Mouse (Mus musculus) cortical plate, adult 2 months (tissue): Measurements from ENCODE around the gene Slc34a1. TPM values are rescaled to one million over a fixed set of nuclear protein-coding genes. Genes with fewer than 3 reads are reported as not detected.

Source experiments
- H3K27ac ChIP-seq: fragments of 200-500 bp; 2 replicates; pipeline ENCODE4 v1.5.1; 2012; ENCODE audit warnings: low read length, control low read depth, inconsistent platforms; ENCODE audit not compliant: insufficient read depth
- H3K4me1 ChIP-seq: fragments of 200-500 bp; 2 replicates; pipeline ENCODE4 v1.6.1; 2011; ENCODE audit warnings: low read length; ENCODE audit not compliant: control insufficient read depth, insufficient read depth
- H3K4me3 ChIP-seq: fragments of 200-500 bp; 2 replicates; pipeline ENCODE4 v1.5.1; 2011; ENCODE audit warnings: mild to moderate bottlenecking, low read length, control low read depth; ENCODE audit not compliant: insufficient read depth
- CTCF ChIP-seq: fragments of 200-500 bp; IDR thresholded peaks from 2 replicates; pipeline ENCODE4 v1.5.1; 2011; ENCODE audit warnings: mild to moderate bottlenecking, control low read depth, low read length; ENCODE audit not compliant: insufficient read depth; ENCODE audit errors: extremely low read depth
- POLR2A ChIP-seq: fragments of 200-500 bp; IDR thresholded peaks from 2 replicates; pipeline ENCODE4 v1.6.1; 2011; ENCODE audit warnings: mild to moderate bottlenecking, low read length, control low read depth; ENCODE audit not compliant: insufficient read depth; ENCODE audit errors: extremely low read depth
- polyA plus RNA-seq: library from polyadenylated mRNA; depleted of rRNA; stranded (reverse); fragments of >200 nt; gene quantifications from 2 replicates; pipeline ENCODE4 v1.2.3, GENCODE M21; 2012

Gene Slc34a1
- polyA plus RNA-seq, 1 experiment = 0.21 TPM

GRCm38 (mm10) chr13:55374206-55374924 is 23.6 kb upstream of the Slc34a1 start:
- Histone ChIP-seq H3K27ac (no peak overlapping the region), H3K4me3 (no peak overlapping the region), H3K4me1 (0 out of 2 replicates have a peak, but pooled peaks cover 1% of the 10 kb centered on the region)
- TF ChIP-seq CTCF (no peak), POLR2A (no peak)

GRCm38 (mm10) chr13:55375877-55376276 is 22.1 kb upstream of the Slc34a1 start:
- H3K4me1 ChIP-seq = no peaks in the 10 kb centered on the region
- no peak overlapping the region for H3K27ac ChIP-seq
- H3K4me3 ChIP-seq = no peak overlapping the region
- no peak for TF ChIP-seq CTCF

- Histone ChIP-seq H3K4me3 (no peak overlapping the region), H3K27ac (no peak overlapping the region), H3K4me1 (peaks cover 2% of the 10 kb centered on the region)
- TF ChIP-seq CTCF (no peak), POLR2A (no peak)
Observed at GRCm38 (mm10) chr13:55378907-55379580, 18.9 kb upstream of the Slc34a1 start.

GRCm38 (mm10) chr13:55381790-55382189 is 16.2 kb upstream of the Slc34a1 start:
- H3K4me1 ChIP-seq = peaks cover 4% of the 10 kb centered on the region
- no peak overlapping the region for H3K4me3 ChIP-seq
- TF ChIP-seq POLR2A (no peak), CTCF (no peak)
- no peak overlapping the region for H3K27ac ChIP-seq

- no peak overlapping the region for H3K4me3 ChIP-seq
- TF ChIP-seq CTCF (no peak), POLR2A (no peak)
- H3K27ac ChIP-seq = no peak overlapping the region
- peaks cover under 1% of the 10 kb centered on the region; the same call in 1 of the 2 replicates for H3K4me1 ChIP-seq
Observed at GRCm38 (mm10) chr13:55390644-55391043, 7.3 kb upstream of the Slc34a1 start.

- Histone ChIP-seq H3K27ac (no peak overlapping the region), H3K4me3 (no peak overlapping the region), H3K4me1 (no peaks in the 10 kb centered on the region)
- no peak for TF ChIP-seq POLR2A
Observed at GRCm38 (mm10) chr13:55391626-55392029, 6.4 kb upstream of the Slc34a1 start.

- H3K4me1 ChIP-seq = no peaks in the 10 kb centered on the region
- H3K27ac ChIP-seq = no peak overlapping the region
- no peak overlapping the region for H3K4me3 ChIP-seq
- TF ChIP-seq POLR2A (no peak), CTCF (no peak)
Observed at GRCm38 (mm10) chr13:55392933-55393332, 5.1 kb upstream of the Slc34a1 start.

- Histone ChIP-seq H3K4me3 (no peak overlapping the region), H3K27ac (no peak overlapping the region), H3K4me1 (0 out of 2 replicates have a peak, but pooled peaks cover 4% of the 10 kb centered on the region)
- TF ChIP-seq CTCF = no peak
- no peak for TF ChIP-seq POLR2A
Observed at GRCm38 (mm10) chr13:55399300-55400038, 1.5 kb downstream of the Slc34a1 start.

GRCm38 (mm10) chr13:55400039-55400346 is 2.0 kb downstream of the Slc34a1 start:
- Histone ChIP-seq H3K27ac (no peak overlapping the region), H3K4me3 (no peak overlapping the region), H3K4me1 (peaks cover 7% of the 10 kb centered on the region; the same call in 1 of the 2 replicates)
- TF ChIP-seq CTCF = no peak
- no peak for TF ChIP-seq POLR2A

GRCm38 (mm10) chr13:55403266-55403665 is 5.3 kb downstream of the Slc34a1 start:
- H3K4me1 ChIP-seq = peaks cover 10% of the 10 kb centered on the region
- TF ChIP-seq CTCF = no peak
- no peak for TF ChIP-seq POLR2A
- H3K27ac ChIP-seq = no peak overlapping the region
- no peak overlapping the region for H3K4me3 ChIP-seq
